Mouse (Mus musculus) limb, embryonic 14.5 days (tissue): ENCODE results near the gene Zfp667. TPM values are rescaled to one million over a fixed set of nuclear protein-coding genes. Genes with fewer than 3 reads are reported as not detected.

Experiments
- ATAC-seq: fragments of 200-750 bp; cut with Nextera tagmentation; 2 replicates; pipeline ENCODE4 v1.8.0; 2017; ENCODE audit warnings: low read depth, moderate number of reproducible peaks, moderate TSS enrichment; ENCODE audit not compliant: low FRiP score
- DNase-seq: peaks from one replicate; pipeline ENCODE4 v3.0.0-alpha.2; 2015; ENCODE audit warnings: low spot score
- H3K27ac ChIP-seq: fragments of 300-500 bp; sonication (generic); replicated peaks from 2 replicates; pipeline ENCODE4 v1.5.1; 2014; ENCODE audit warnings: low read depth, mild to moderate bottlenecking, low read length, moderate library complexity, mixed read lengths
- H3K27me3 ChIP-seq: fragments of 300-500 bp; sonication (generic); 2 replicates; pipeline ENCODE4 v1.6.1; 2014; ENCODE audit warnings: low read length, mixed read lengths; ENCODE audit not compliant: control insufficient read depth, insufficient read depth
- H3K36me3 ChIP-seq: fragments of 300-500 bp; sonication (generic); 2 replicates; pipeline ENCODE4 v1.6.1; 2014; ENCODE audit warnings: mild to moderate bottlenecking, low read length, moderate library complexity, mixed read lengths; ENCODE audit not compliant: control insufficient read depth, insufficient read depth
- H3K4me1 ChIP-seq: fragments of 300-500 bp; sonication (generic); 2 replicates; pipeline ENCODE4 v1.6.1; 2014; ENCODE audit warnings: antibody characterized with exemption, low read length, mixed read lengths; ENCODE audit not compliant: control insufficient read depth, insufficient read depth
- H3K4me2 ChIP-seq: fragments of 300-500 bp; sonication (generic); replicated peaks from 2 replicates; pipeline ENCODE4 v1.6.1; 2014; ENCODE audit warnings: low read depth, mild to moderate bottlenecking, low read length, moderate library complexity; ENCODE audit not compliant: severe bottlenecking
- H3K4me3 ChIP-seq: fragments of 300-500 bp; sonication (generic); replicated peaks from 2 replicates; pipeline ENCODE4 v1.5.1; 2014; ENCODE audit warnings: low read length
- H3K9ac ChIP-seq: fragments of 300-500 bp; sonication (generic); 2 replicates; pipeline ENCODE4 v1.6.1; 2014; ENCODE audit warnings: mild to moderate bottlenecking, low read depth, low read length, moderate library complexity; ENCODE audit not compliant: severe bottlenecking
- H3K9me3 ChIP-seq: fragments of 300-500 bp; sonication (generic); 2 replicates; pipeline ENCODE4 v1.6.1; 2016; ENCODE audit warnings: low read length; ENCODE audit not compliant: control insufficient read depth
- POLR2A ChIP-seq: fragments of 200-500 bp; IDR thresholded peaks from 2 replicates; pipeline ENCODE4 v1.8.0; 2012; ENCODE audit warnings: inconsistent platforms, mild to moderate bottlenecking, moderate library complexity, borderline replicate concordance; ENCODE audit not compliant: insufficient read depth, insufficient read length; ENCODE audit errors: extremely low read depth
- WGBS: fragments of 180-500 bp; shearing (Covaris S2); extraction: QIAGEN DNeasy Blood & Tissue Kit; methylation state at CpG from one replicate; pipeline ENCODE4 v1.1.7; 2014; 5-methylcytosine and 5-hydroxymethylcytosine counted together
- polyA plus RNA-seq, 2 experiments: library from polyadenylated mRNA; depleted of rRNA in 1 of 2; stranded (reverse) in 1 of 2; unstranded in 1 of 2; fragments of >200 nt; fragmentation: Nextera tagmentation in 1 of 2; extraction: Ambion mirVana in 1 of 2; gene quantifications; 2 replicates each; pipeline versions ENCODE4 v1.2.1 to v1.2.3; 2012 to 2014

The Zfp667 gene
- polyA plus RNA-seq, 2 experiments = 4.7 to 8.5 TPM

DNA sequence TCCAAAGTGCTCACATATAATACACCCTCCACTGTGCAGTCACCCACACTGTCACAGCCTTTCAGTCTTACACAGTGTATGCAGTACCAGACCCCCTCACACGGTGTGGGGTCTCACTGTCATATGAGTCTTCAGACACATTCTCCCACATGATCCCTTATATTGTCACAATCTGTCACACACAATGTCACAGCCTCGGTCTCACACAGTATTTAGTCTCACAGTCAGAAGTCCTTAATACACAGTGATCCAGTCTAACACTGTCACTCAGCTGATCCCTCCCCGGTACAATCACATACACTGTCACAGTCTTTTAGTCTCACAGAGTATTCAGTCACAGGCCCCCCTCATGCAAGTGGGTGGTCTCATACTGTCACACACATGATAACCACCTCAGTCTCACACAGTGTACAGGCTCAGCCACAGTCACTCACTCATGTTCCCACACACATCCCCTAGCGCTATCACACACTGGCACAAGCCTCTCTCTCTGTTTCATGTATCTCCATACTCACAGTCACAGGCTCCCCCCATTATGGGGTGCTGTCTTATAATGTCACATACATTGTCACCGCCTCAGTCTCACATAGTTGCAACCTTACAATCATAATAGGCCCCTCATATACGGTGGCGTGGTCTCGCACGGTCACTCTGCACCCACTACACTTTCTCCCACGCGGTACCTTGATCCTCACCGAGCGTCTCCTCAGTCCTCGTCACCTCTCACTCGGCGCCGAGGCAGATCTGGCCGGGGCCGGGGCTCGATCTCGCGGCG is 44.3 kb downstream of the Zfp667 start:
- no peaks in the 10 kb centered on the region for H3K27me3 ChIP-seq
- peaks cover 10% of the 10 kb centered on the region for H3K36me3 ChIP-seq
- no peak for TF ChIP-seq POLR2A
- peak overlapping the region; percentile 78 for H3K4me2 ChIP-seq
- DNase-seq (no peak), ATAC-seq (peak; percentile 56)
- WGBS = 17% methylated on average over 23 of the region's 23 CpGs
- H3K4me3 ChIP-seq = peak overlapping the region; percentile 65
- peaks cover 8% of the 10 kb centered on the region for H3K4me1 ChIP-seq
- peak overlapping the region; percentile 88 for H3K9ac ChIP-seq
- no peaks in the 10 kb centered on the region for H3K9me3 ChIP-seq
- H3K27ac ChIP-seq = peak overlapping the region; percentile 83

DNA sequence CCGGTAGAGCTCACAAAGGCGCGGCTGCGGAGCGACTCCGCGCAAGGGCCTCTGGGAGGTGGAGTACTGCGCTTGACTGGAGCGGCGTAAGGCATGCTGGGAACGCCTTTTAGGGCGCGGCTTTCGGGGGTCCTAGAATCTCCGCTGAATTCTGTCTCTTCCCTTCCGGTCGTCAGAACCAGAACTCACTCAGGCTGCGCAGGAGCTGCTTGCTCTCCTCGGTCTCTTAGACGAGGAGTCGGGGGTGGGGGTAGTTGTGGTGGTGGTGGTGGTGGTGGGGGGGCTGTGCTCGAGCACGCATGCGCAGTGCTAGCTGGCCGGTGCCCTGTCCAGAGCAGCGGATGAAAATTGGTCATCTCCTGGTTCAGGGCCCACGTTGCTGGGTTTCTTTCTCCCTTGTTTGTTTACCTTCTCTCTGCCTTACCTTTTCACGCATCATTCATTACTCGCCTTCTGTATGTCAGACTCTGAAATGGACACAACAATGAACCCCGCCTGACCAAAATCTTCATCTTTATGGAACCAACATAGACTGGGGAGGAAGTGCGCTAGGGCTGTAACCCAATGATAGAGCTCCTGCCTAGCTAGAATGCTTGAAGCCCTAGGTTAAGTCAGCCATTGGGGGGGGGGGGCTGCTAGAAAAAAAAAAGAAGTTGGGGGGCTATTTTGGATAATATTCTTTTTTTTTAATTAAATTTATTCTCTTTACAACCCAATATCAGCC is 45.0 kb downstream of the Zfp667 start, which contains the start of gene Zfp583:
Zfp583 (minus strand) TSS at position 53 of the 724 bp plus-strand sequence.
- Histone ChIP-seq H3K36me3 (peaks cover 10% of the 10 kb centered on the region), H3K27ac (peak within 1 kb of the TSS; percentile 83), H3K27me3 (no peaks in the 10 kb centered on the region), H3K4me2 (peak within 1 kb of the TSS; percentile 78), H3K4me1 (peaks cover 8% of the 10 kb centered on the region), H3K9ac (peak within 1 kb of the TSS; percentile 88), H3K4me3 (peak within 1 kb of the TSS; percentile 65), H3K9me3 (no peaks in the 10 kb centered on the region)
- peak; percentile 92 for DNase-seq
- peak; percentile 97 for ATAC-seq
- 5% methylated on average over 28 of the region's 31 CpGs for WGBS
- no peak for TF ChIP-seq POLR2A

DNA sequence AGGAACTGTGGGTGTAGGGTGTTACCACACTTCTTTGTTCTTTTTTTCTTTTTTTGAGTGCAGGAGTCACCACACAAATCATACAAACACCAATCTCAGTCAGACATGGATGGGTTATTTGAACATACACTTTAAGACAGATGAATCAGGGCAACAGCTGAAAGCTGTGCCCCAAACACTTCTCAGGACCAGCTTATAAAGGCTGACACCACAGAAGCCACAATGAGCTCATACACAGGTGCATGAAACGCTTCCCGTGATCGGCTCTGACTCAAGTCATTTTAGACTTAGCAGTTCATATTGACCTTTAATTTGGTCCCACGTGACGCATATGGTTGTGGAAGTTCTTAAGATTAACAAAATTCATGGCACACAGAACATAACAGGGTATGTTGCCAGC is 53.5 kb downstream of the Zfp667 start:
- WGBS = 79% methylated on average over 5 of the region's 5 CpGs

DNA sequence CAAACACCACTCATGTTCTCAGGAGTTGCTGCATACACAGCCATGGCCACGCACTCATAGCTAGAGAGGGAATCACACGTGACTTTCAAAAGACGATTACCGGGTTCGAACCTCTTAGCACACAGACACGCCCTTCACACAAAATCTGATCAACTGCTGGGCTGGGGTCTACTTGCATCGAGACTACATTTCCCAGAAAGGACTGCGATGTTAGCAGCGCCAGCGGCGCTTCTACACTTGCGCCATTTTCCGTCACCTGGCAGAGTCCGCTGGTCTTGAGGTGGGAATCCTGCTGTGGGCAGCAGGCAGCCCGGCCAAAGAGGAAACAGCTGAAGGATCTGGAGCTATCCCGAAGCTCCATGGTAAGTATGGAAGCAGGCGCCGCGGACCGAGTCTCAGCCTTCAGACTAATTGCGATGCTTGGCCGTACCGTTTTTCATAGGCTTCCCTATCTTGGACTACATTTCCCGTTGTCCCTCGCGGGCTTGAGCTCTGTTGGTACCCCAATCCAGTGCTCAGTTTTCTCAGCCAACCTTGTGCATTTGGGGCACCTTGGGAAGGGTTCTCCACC is 57.2 kb downstream of the Zfp667 start, which contains the start of gene Gm3854:
Gm3854 (plus strand) TSS at position 259 of the 571 bp plus-strand sequence.
- peak within 1 kb of the TSS; percentile 56 for H3K4me3 ChIP-seq
- peaks cover 4% of the 10 kb centered on the region; the same call in 1 of the 2 replicates for H3K4me1 ChIP-seq
- TF ChIP-seq POLR2A = no peak
- WGBS = 1% methylated on average over 26 of the region's 26 CpGs
- DNase-seq (peak; percentile 86), ATAC-seq (peak; percentile 94)
- peak within 1 kb of the TSS; percentile 59 for H3K9ac ChIP-seq
- H3K27me3 ChIP-seq = no peaks in the 10 kb centered on the region
- H3K36me3 ChIP-seq = no peaks in the 10 kb centered on the region
- peak within 1 kb of the TSS; percentile 43 for H3K4me2 ChIP-seq
- 0 out of 2 replicates have a peak within 1 kb of the TSS, but pooled peaks have one; percentile 34 for H3K27ac ChIP-seq
- no peaks in the 10 kb centered on the region for H3K9me3 ChIP-seq

More for the DNA sequence above, 53.5 kb downstream of the Zfp667 start:
- Histone ChIP-seq H3K27me3 (no peaks in the 10 kb centered on the region), H3K4me3 (no peak overlapping the region), H3K4me1 (peaks cover 4% of the 10 kb centered on the region; the same call in 1 of the 2 replicates), H3K27ac (no peak overlapping the region), H3K9ac (no peak overlapping the region), H3K9me3 (no peaks in the 10 kb centered on the region), H3K4me2 (no peak overlapping the region), H3K36me3 (no peaks in the 10 kb centered on the region)
- ATAC-seq (no peak), DNase-seq (no peak)
- no peak for TF ChIP-seq POLR2A

DNA sequence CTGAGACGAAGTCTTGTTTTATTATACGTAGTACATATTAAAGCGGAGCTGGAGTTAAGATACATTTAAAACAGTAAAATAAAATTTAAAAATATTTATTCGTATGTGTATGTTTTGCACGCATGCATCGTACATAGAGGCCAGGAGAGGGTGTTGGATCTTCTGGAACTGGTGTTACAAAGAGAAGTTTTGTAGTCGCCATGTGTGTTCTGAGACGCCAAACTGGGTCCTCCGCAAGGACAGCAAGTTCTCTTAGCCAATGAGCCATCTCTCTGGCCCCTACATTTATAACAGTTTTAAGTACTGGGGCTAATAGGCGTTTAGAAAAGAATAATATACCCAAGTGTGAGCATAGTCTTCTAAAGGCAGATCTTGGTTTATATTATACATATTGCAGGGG is 57.7 kb downstream of the Zfp667 start:
- no peaks in the 10 kb centered on the region for H3K36me3 ChIP-seq
- no peak for TF ChIP-seq POLR2A
- peaks cover 4% of the 10 kb centered on the region; the same call in 1 of the 2 replicates for H3K4me1 ChIP-seq
- no peaks in the 10 kb centered on the region for H3K9me3 ChIP-seq
- DNase-seq (no peak), ATAC-seq (no peak)
- no peaks in the 10 kb centered on the region for H3K27me3 ChIP-seq
- H3K4me2 ChIP-seq = peak overlapping the region; percentile 43
- 36% methylated on average over 10 of the region's 10 CpGs for WGBS
- H3K9ac ChIP-seq = peak overlapping the region; percentile 59; the same call in 1 of the 2 replicates
- no peak overlapping the region for H3K27ac ChIP-seq
- peak overlapping the region; percentile 56 for H3K4me3 ChIP-seq

Other genes starting within 250 kb of the Zfp667 start
- not detected in 2 replicates for gene Nlrp4c, start 241.4 kb upstream of the Zfp667 start, polyA plus RNA-seq (2012; rRNA removed)
- gene Nlrp4c, start 241.4 kb upstream of the Zfp667 start, polyA plus RNA-seq (2014; fragmentation: Nextera tagmentation; extraction: Ambion mirVana) = not detected in 2 replicates
- gene Zfp787, start 130.6 kb upstream of the Zfp667 start, polyA plus RNA-seq (2012; rRNA removed) = 45.9 and 55.3 TPM in 2 replicates
- gene Zfp787, start 130.6 kb upstream of the Zfp667 start, polyA plus RNA-seq (2014; fragmentation: Nextera tagmentation; extraction: Ambion mirVana) = 13.7 and 14.4 TPM in 2 replicates
- gene Zfp444, start 114.4 kb upstream of the Zfp667 start, polyA plus RNA-seq (2012; rRNA removed) = 50.6 and 73.3 TPM in 2 replicates
- 54.2 and 62.5 TPM in 2 replicates for gene Zfp444, start 114.4 kb upstream of the Zfp667 start, polyA plus RNA-seq (2014; fragmentation: Nextera tagmentation; extraction: Ambion mirVana)
- not detected in 2 replicates for gene Galp, start 89.5 kb upstream of the Zfp667 start, polyA plus RNA-seq (2012; rRNA removed)
- gene Galp, start 89.5 kb upstream of the Zfp667 start, polyA plus RNA-seq (2014; fragmentation: Nextera tagmentation; extraction: Ambion mirVana) = not detected in 2 replicates
- not detected in 2 replicates for gene Zscan5b, start 64.3 kb upstream of the Zfp667 start, polyA plus RNA-seq (2012; rRNA removed)
- gene Zscan5b, start 64.3 kb upstream of the Zfp667 start, polyA plus RNA-seq (2014; fragmentation: Nextera tagmentation; extraction: Ambion mirVana) = not detected in 2 replicates
- gene Epp13, start 33.9 kb upstream of the Zfp667 start, polyA plus RNA-seq (2012; rRNA removed) = not detected in 2 replicates
- gene Epp13, start 33.9 kb upstream of the Zfp667 start, polyA plus RNA-seq (2014; fragmentation: Nextera tagmentation; extraction: Ambion mirVana) = not detected in 2 replicates
- gene Zfp583, start 44.7 kb downstream of the Zfp667 start, polyA plus RNA-seq (2012; rRNA removed) = 6.1 and 6.2 TPM in 2 replicates
- 5.4 and 6.4 TPM in 2 replicates for gene Zfp583, start 44.7 kb downstream of the Zfp667 start, polyA plus RNA-seq (2014; fragmentation: Nextera tagmentation; extraction: Ambion mirVana)
- gene Gm3854, start 57.2 kb downstream of the Zfp667 start, polyA plus RNA-seq (2012; rRNA removed) = 1.4 and 1.9 TPM in 2 replicates
- gene Gm3854, start 57.2 kb downstream of the Zfp667 start, polyA plus RNA-seq (2014; fragmentation: Nextera tagmentation; extraction: Ambion mirVana) = 1.1 and 1.9 TPM in 2 replicates
- gene Zfp78, start 76.7 kb downstream of the Zfp667 start, polyA plus RNA-seq (2012; rRNA removed) = 1.1 and 2.1 TPM in 2 replicates
- 2.8 and 3.4 TPM in 2 replicates for gene Zfp78, start 76.7 kb downstream of the Zfp667 start, polyA plus RNA-seq (2014; fragmentation: Nextera tagmentation; extraction: Ambion mirVana)
- gene Zfp28, start 96.7 kb downstream of the Zfp667 start, polyA plus RNA-seq (2012; rRNA removed) = 9.2 and 11.0 TPM in 2 replicates
- gene Zfp28, start 96.7 kb downstream of the Zfp667 start, polyA plus RNA-seq (2014; fragmentation: Nextera tagmentation; extraction: Ambion mirVana) = 11.1 and 14.4 TPM in 2 replicates
- 0.31 and 0.51 TPM in 2 replicates for gene Smim17, start 112.1 kb downstream of the Zfp667 start, polyA plus RNA-seq (2012; rRNA removed)
- 0.32 TPM in 1 of 2 replicates, not detected in the other for gene Smim17, start 112.1 kb downstream of the Zfp667 start, polyA plus RNA-seq (2014; fragmentation: Nextera tagmentation; extraction: Ambion mirVana)
- gene Gm20715, start 123.7 kb downstream of the Zfp667 start, polyA plus RNA-seq (2012; rRNA removed) = 0.03 and 0.06 TPM in 2 replicates
- gene Gm20715, start 123.7 kb downstream of the Zfp667 start, polyA plus RNA-seq (2014; fragmentation: Nextera tagmentation; extraction: Ambion mirVana) = not detected in 2 replicates
- gene Olfr1344, start 152.1 kb downstream of the Zfp667 start, polyA plus RNA-seq (2012; rRNA removed) = not detected in 2 replicates
- gene Olfr1344, start 152.1 kb downstream of the Zfp667 start, polyA plus RNA-seq (2014; fragmentation: Nextera tagmentation; extraction: Ambion mirVana) = not detected in 2 replicates
- not detected in 2 replicates for gene Olfr1336, start 169.6 kb downstream of the Zfp667 start, polyA plus RNA-seq (2012; rRNA removed)
- gene Olfr1336, start 169.6 kb downstream of the Zfp667 start, polyA plus RNA-seq (2014; fragmentation: Nextera tagmentation; extraction: Ambion mirVana) = not detected in 2 replicates
- gene Olfr1346, start 180.5 kb downstream of the Zfp667 start, polyA plus RNA-seq (2012; rRNA removed) = not detected in 2 replicates
- gene Olfr1346, start 180.5 kb downstream of the Zfp667 start, polyA plus RNA-seq (2014; fragmentation: Nextera tagmentation; extraction: Ambion mirVana) = not detected in 2 replicates
- 0.09 TPM in 1 of 2 replicates, not detected in the other for gene Olfr5, start 200.4 kb downstream of the Zfp667 start, polyA plus RNA-seq (2012; rRNA removed)
- gene Olfr5, start 200.4 kb downstream of the Zfp667 start, polyA plus RNA-seq (2014; fragmentation: Nextera tagmentation; extraction: Ambion mirVana) = not detected in 2 replicates
- gene Olfr1347, start 213.2 kb downstream of the Zfp667 start, polyA plus RNA-seq (2012; rRNA removed) = 0.04 TPM in 1 of 2 replicates, not detected in the other
- not detected in 2 replicates for gene Olfr1347, start 213.2 kb downstream of the Zfp667 start, polyA plus RNA-seq (2014; fragmentation: Nextera tagmentation; extraction: Ambion mirVana)
- gene Olfr1348, start 222.2 kb downstream of the Zfp667 start, polyA plus RNA-seq (2012; rRNA removed) = not detected in 2 replicates
- not detected in 2 replicates for gene Olfr1348, start 222.2 kb downstream of the Zfp667 start, polyA plus RNA-seq (2014; fragmentation: Nextera tagmentation; extraction: Ambion mirVana)
- 0.18 and 0.60 TPM in 2 replicates for gene Olfr1349, start 236.4 kb downstream of the Zfp667 start, polyA plus RNA-seq (2012; rRNA removed)
- not detected in 2 replicates for gene Olfr1349, start 236.4 kb downstream of the Zfp667 start, polyA plus RNA-seq (2014; fragmentation: Nextera tagmentation; extraction: Ambion mirVana)